Mouse (Mus musculus) adrenal gland, adult (tissue): Measurements from ENCODE around the gene Glrx5.

Source experiments
- DNase-seq, 2 experiments: peaks; one replicate each; pipeline ENCODE4 v3.0.0; 2022 to 2023; ENCODE audit warnings: low spot score in 1 of 2; ENCODE audit not compliant: inconsistent age in 2 of 2

The Glrx5 gene

DNA sequence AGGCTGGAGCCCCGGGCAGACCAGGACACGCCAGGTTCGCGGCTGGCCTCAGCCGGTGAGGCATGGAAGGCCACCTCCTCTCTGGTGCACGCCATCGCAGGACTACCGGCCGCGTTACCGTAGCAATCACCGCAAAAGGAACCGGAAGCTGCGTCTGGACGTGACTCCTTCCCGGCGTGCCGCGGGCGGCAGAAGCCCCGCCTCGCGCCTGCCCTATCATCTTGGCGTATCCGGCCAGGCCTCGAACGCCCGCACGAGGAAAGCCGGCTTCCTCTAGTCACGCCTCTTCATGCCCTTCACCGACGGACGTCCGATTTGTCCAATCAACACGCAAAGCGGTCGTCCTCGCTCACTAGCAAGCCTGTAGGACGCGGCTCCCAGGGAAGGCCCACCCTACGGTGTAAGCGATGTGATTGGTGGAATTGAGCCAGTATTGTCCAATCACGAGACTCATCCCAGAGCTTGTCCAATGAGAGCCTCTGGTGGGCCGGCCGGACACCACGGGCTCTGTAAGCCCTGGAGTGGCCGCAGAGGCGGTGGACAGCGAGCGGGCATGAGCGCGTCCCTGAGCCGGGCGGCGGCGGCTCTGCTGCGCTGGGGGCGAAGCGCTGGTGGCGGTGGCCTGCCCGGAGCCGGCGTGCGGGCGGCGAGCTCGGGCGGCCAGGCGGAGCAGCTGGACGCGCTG, at the start of gene Glrx5:
Gene Glrx5, plus strand, starts transcription at position 542 of the 685 bp plus-strand sequence.
- peak; percentile 100 for DNase-seq

GRCm38 (mm10) chr12:104983476-104983875, 49.0 kb upstream of the Glrx5 start:
- peak; percentile 83 to 90 for DNase-seq

DNA sequence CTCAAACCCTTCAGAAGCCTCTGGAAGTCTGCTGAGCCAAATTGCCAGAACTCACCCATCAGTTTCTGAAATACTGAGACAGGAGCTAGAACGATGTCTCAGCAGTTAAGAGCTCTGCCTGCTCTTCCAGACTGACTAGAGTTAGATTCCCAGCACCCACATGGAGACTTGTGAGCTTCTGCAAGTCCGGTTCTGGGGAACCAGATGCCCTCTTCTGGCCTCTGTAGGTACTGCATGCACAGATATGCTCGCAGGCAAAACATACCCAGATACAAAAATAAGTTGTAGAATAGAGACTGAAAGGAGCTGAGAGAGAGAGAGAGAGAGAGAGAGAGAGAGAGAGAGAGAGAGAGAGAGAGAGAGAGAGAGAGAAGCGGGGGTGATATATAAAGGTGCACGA, 47.4 kb upstream of the Glrx5 start:
- no peak for DNase-seq

GRCm38 (mm10) chr12:104986001-104986400, 46.5 kb upstream of the Glrx5 start:
- peak in 1 of 2 experiments; percentile 71 for DNase-seq

DNA sequence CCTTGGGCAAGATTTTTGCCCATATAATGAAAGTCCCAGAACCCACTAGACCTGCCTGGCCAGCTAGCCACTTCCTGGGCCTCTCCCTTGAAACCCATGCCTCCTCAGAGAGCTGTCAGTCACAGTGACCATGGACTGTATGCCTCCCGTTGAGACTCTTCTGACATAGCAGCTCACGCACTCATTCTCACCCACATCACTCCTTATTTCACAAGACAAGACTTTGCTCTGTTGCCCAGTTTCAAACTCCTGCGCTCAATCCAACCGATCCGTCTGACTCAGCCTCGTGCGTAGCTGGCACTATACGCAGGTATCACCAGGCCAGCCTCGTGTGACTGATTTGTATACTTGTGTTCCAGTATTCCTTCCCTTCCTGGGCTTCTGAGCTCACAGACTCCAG, 45.7 kb upstream of the Glrx5 start:
- peak in 1 of 2 experiments; percentile 53 for DNase-seq

DNA sequence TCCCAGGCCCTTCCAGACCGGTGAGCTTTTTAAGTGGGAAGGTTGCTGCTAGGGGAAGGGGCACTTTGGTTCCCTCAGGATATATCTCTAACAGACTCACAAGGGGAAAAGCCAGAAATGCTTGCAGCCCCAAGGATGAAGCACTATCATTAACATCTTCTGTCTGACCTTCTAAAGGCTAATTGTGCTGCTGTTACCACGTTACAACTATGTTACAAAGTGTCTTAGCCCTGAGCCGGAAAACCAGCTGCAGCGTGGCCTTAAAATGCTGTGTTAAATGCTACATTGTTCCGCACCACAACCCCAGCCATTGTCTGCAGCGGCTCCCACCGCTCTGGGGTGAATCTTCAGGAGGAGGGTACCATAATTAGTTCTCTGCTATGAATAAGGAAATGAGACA, 44.6 kb upstream of the Glrx5 start:
- DNase-seq: no peak

DNA sequence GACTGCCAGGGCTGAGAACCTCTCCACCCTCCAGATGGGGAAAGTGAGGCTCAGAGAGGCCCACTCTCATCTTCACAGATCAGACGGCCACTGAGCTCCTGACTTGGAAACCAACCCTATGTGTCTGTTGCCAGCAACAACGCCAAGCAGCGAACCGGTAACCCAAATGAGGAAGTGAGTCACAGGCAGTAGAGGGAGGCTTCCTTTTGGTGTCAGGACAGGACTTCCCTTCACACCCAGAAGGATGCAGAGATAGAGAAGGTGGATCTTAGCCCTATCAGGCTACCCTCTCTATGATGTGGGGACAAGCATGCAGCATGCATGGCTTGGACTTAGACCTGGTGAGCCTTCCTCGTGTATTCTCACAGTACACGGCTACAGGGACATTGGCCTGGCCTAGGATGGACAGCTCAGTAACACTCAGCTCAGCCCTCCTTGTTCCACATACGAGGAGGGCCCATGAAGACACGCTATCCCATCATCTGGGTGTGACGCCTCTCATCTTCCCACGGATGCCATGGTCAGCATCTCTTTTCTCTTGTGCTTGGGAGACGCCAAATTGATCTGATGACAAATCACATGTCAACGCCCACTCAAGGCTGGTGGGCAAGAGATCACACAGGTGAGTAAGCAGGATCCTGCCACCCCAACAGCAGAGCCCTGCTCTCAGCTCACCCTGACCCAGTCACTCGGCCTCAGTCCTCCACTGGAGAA, 41.6 kb upstream of the Glrx5 start:
- DNase-seq: peak in 1 of 2 experiments; percentile 70

- peak in 1 of 2 experiments; percentile 59 for DNase-seq
Observed at GRCm38 (mm10) chr12:104992123-104992741, 40.3 kb upstream of the Glrx5 start.

DNA sequence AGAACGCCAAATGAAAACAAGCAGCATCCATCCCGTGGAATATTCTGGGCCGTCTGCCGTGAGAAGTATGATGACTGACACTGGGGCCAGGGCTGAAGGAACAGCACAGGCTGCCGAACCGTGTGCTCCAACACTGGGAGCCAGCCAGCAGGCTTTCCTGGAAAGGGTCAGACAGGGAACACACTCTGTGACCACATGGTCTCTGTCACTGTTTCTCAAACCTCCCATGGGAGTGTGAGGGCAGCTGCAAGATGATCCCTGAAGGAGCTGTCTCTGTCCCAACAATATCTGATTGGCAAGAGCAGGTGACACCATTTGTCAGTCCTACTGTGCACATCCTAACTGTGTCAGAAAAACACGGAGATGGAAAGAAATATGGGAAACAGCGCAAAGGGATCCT, 39.6 kb upstream of the Glrx5 start:
- DNase-seq: peak in 1 of 2 experiments; percentile 65

DNA sequence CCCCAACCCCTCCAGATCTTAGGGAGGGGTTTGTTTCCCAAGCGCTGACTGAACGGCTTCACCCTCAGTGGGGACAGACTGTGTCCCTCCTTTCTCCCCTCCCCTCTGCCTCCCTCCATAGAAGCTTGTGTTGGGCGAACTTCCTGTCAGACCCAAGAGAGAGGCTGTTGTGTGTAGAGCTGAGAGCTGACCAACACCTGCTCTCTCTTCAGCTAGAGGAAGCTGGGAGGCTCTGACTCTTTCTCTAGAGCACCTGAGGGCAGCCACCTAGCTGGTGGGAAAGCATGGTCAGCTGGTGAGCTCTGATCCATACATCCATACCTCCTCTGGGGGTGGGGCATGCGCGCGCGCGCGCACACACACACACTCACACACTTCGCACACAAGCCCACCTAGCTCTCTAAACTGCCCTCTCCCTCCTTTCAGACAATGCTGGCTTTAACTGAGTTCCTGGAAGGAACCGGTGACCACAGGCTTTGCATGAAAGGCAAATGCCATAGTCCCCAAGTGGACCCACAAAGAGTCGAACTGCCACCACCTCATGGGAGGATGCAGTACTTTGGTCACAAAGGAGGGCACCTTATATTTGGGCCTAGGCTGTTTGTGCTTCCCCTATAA, 37.1 kb upstream of the Glrx5 start:
- no peak for DNase-seq

GRCm38 (mm10) chr12:104996012-104996728, 36.3 kb upstream of the Glrx5 start:
- no peak for DNase-seq

GRCm38 (mm10) chr12:104997159-104997558, 35.3 kb upstream of the Glrx5 start:
- DNase-seq: no peak

DNA sequence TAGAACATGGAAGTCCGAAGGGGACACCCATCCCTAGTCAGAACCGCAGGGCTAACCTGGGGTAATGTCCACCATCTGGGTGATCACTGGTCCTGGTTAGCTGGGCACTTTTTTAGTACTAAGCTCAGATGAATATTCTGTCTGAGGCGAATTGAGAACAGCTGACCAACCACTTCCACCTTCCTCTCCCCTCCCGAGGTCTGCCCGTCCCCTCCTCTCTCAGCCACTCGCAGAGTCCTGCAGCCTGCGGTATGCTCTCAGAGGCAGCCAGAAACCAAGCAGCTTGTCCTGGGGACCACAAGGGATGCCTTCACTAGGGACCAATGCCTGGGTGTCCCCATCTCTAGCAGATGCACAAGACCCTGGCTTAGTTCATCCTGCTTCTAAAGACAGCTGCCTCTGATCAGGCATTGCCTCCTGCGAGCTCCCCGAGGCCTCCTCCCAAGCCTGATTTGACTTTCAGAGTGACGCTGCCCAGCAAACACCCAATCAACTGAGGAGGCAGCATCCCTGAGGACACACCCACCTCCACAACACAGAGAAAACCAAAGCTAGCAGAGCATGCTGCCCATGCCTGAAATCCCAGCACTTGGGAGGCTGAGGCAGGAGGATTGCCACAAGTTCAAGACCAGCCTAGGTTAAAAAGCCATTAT, 34.7 kb upstream of the Glrx5 start:
- no peak for DNase-seq

GRCm38 (mm10) chr12:104998541-104998940, 33.9 kb upstream of the Glrx5 start:
- no peak for DNase-seq

DNA sequence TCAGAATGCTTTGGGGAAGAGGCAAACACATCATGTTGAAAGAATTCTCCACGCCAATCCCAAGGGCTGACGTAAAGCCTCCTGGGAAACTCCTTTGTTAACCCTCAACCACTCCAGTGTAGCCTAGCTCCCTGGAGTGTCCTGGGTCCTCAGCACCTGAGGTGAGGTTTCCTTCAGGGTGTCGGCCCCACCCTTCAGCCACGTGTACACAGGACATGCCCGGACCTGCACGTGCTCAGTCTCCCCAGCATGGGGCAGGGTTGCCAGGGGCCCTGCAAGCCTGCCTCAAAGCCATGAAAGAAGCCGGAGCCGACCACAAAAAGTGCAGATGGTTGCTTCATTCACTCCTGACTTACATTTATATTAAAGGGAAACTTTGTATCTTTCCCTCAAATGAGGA, 33.3 kb upstream of the Glrx5 start:
- DNase-seq: no peak

- DNase-seq: peak; percentile 79 to 83
Observed at GRCm38 (mm10) chr12:105000487-105001283, 31.8 kb upstream of the Glrx5 start.

DNA sequence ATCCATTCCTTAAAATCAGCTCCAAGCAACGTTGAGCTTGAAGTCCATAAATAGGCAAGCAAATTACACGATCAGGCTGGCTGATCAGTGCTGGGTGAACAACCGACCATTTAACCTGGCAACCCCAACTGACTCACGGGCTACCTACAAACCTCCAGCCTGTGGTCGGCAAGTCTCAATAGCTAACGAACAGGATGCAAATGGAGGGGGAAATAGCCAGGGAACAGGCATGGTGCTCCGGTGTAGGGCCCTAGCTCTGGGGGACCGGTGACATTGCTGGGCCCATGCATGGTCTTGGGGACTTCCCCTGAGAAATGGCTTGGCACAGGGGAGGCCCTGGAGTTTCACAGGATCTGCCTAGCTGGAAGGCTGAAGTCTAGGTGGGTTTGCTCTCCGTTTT, 31.2 kb upstream of the Glrx5 start:
- DNase-seq: no peak

GRCm38 (mm10) chr12:105002340-105003132, 30.0 kb upstream of the Glrx5 start:
- no peak for DNase-seq

- no peak for DNase-seq
Observed at GRCm38 (mm10) chr12:105003158-105003557, 29.3 kb upstream of the Glrx5 start.
